Mouse (Mus musculus): ENCODE results near the gene Mad2l2. TPM values are rescaled to one million over a fixed set of nuclear protein-coding genes. Genes with fewer than 3 reads are reported as not detected.

Gene Mad2l2
- polyA plus RNA-seq, 1 experiment = 35.6 TPM

- no peak overlapping the region for H3K4me3 ChIP-seq (ENCODE audit: insufficient read depth, poor library complexity, severe bottlenecking)
Measured at GRCm38 (mm10) chr4:148150242-148150641, 20.1 kb downstream of the Mad2l2 start.

GRCm38 (mm10) chr4:148150953-148151266 is 20.7 kb downstream of the Mad2l2 start:
- Histone ChIP-seq H3K4me3 (ENCODE audit: insufficient read depth, poor library complexity, severe bottlenecking) (peak overlapping the region; percentile 45), H3K79me2 (ENCODE audit: control insufficient read depth, insufficient read depth) (no peaks in the 10 kb centered on the region)

More at GRCm38 (mm10) chr4:148150242-148150641, 20.1 kb downstream of the Mad2l2 start:
- peaks cover 12% of the 10 kb centered on the region for H3K36me3 ChIP-seq (ENCODE audit: control insufficient read depth, insufficient read depth)
- no peaks in the 10 kb centered on the region for H3K27me3 ChIP-seq (ENCODE audit: control insufficient read depth, insufficient read depth, insufficient read length)
- no peaks in the 10 kb centered on the region for H3K79me3 ChIP-seq (ENCODE audit: low read depth)
- no peak overlapping the region for H3ac ChIP-seq (ENCODE audit: control insufficient read depth, insufficient read length, low read depth)
- no peaks in the 10 kb centered on the region for H3K79me2 ChIP-seq (ENCODE audit: control insufficient read depth, insufficient read depth)
- no peak for TF ChIP-seq CTCF (IDR thresholded peaks at IDR 0.05; ENCODE audit: control insufficient read depth, insufficient read depth, insufficient read length)
- TF ChIP-seq USF1 (IDR thresholded peaks at IDR 0.05; ENCODE audit: low read depth) = no peak
- no peak for TF ChIP-seq MYOD1 (IDR thresholded peaks at IDR 0.05; ENCODE audit: control insufficient read depth, insufficient read length, low read depth)
- TF ChIP-seq MYOG (IDR thresholded peaks at IDR 0.05; ENCODE audit: control insufficient read depth, extremely low read depth, insufficient read length) = no peak
- no peak for TF ChIP-seq CEBPB (IDR thresholded peaks at IDR 0.05; ENCODE audit: low read depth)
- TF ChIP-seq MAX (IDR thresholded peaks at IDR 0.05) = no peak
- TF ChIP-seq FOSL1 (IDR thresholded peaks at IDR 0.05; ENCODE audit: insufficient read depth, low read length, poor library complexity, severe bottlenecking) = no peak

GRCm38 (mm10) chr4:148151267-148152168 is 21.3 kb downstream of the Mad2l2 start, which contains the start of gene Fbxo6:
Gene Fbxo6, minus strand, starts transcription at chr4:148152140.
- TF ChIP-seq CTCF (IDR thresholded peaks at IDR 0.05; ENCODE audit: control insufficient read depth, insufficient read depth, insufficient read length) (peak; percentile 75), MYOD1 (IDR thresholded peaks at IDR 0.05; ENCODE audit: control insufficient read depth, insufficient read length, low read depth) (no peak)
- Histone ChIP-seq H3K27me3 (ENCODE audit: control insufficient read depth, insufficient read depth, insufficient read length) (no peaks in the 10 kb centered on the region), H3ac (ENCODE audit: control insufficient read depth, insufficient read length, low read depth) (peak within 1 kb of the TSS; percentile 96), H3K79me3 (ENCODE audit: low read depth) (no peaks in the 10 kb centered on the region), H3K36me3 (ENCODE audit: control insufficient read depth, insufficient read depth) (no peaks in the 10 kb centered on the region), H3K79me2 (ENCODE audit: control insufficient read depth, insufficient read depth) (no peaks in the 10 kb centered on the region), H3K4me3 (ENCODE audit: insufficient read depth, poor library complexity, severe bottlenecking) (peak within 1 kb of the TSS; percentile 45)

More at GRCm38 (mm10) chr4:148150953-148151266, 20.7 kb downstream of the Mad2l2 start:
- H3ac ChIP-seq (ENCODE audit: control insufficient read depth, insufficient read length, low read depth) = no peak overlapping the region
- TF ChIP-seq MAX (IDR thresholded peaks at IDR 0.05) (no peak), CTCF (IDR thresholded peaks at IDR 0.05; ENCODE audit: control insufficient read depth, insufficient read depth, insufficient read length) (no peak), MYOD1 (IDR thresholded peaks at IDR 0.05; ENCODE audit: control insufficient read depth, insufficient read length, low read depth) (no peak), FOSL1 (IDR thresholded peaks at IDR 0.05; ENCODE audit: insufficient read depth, low read length, poor library complexity, severe bottlenecking) (no peak), MYOG (IDR thresholded peaks at IDR 0.05; ENCODE audit: control insufficient read depth, extremely low read depth, insufficient read length) (no peak), CEBPB (IDR thresholded peaks at IDR 0.05; ENCODE audit: low read depth) (no peak), USF1 (IDR thresholded peaks at IDR 0.05; ENCODE audit: low read depth) (no peak)
- H3K27me3 ChIP-seq (ENCODE audit: control insufficient read depth, insufficient read depth, insufficient read length) = no peaks in the 10 kb centered on the region
- H3K79me3 ChIP-seq (ENCODE audit: low read depth) = no peaks in the 10 kb centered on the region
- peaks cover 5% of the 10 kb centered on the region for H3K36me3 ChIP-seq (ENCODE audit: control insufficient read depth, insufficient read depth)

GRCm38 (mm10) chr4:148152547-148152946 is 22.4 kb downstream of the Mad2l2 start:
- no peaks in the 10 kb centered on the region for H3K27me3 ChIP-seq (ENCODE audit: control insufficient read depth, insufficient read depth, insufficient read length)
- no peak overlapping the region for H3K4me3 ChIP-seq (ENCODE audit: insufficient read depth, poor library complexity, severe bottlenecking)
- TF ChIP-seq CEBPB (IDR thresholded peaks at IDR 0.05; ENCODE audit: low read depth) (no peak), MYOG (IDR thresholded peaks at IDR 0.05; ENCODE audit: control insufficient read depth, extremely low read depth, insufficient read length) (no peak), USF1 (IDR thresholded peaks at IDR 0.05; ENCODE audit: low read depth) (no peak), MYOD1 (IDR thresholded peaks at IDR 0.05; ENCODE audit: control insufficient read depth, insufficient read length, low read depth) (no peak)
- no peaks in the 10 kb centered on the region for H3K79me2 ChIP-seq (ENCODE audit: control insufficient read depth, insufficient read depth)
- H3K36me3 ChIP-seq (ENCODE audit: control insufficient read depth, insufficient read depth) = no peaks in the 10 kb centered on the region
- no peaks in the 10 kb centered on the region for H3K79me3 ChIP-seq (ENCODE audit: low read depth)
- H3ac ChIP-seq (ENCODE audit: control insufficient read depth, insufficient read length, low read depth) = no peak overlapping the region

- H3ac ChIP-seq (ENCODE audit: control insufficient read depth, insufficient read length, low read depth) = no peak overlapping the region
- no peaks in the 10 kb centered on the region for H3K79me3 ChIP-seq (ENCODE audit: low read depth)
- H3K27me3 ChIP-seq (ENCODE audit: control insufficient read depth, insufficient read depth, insufficient read length) = no peaks in the 10 kb centered on the region
- H3K79me2 ChIP-seq (ENCODE audit: control insufficient read depth, insufficient read depth) = no peaks in the 10 kb centered on the region
- no peak for TF ChIP-seq MAX (IDR thresholded peaks at IDR 0.05)
- no peak for TF ChIP-seq MYOD1 (IDR thresholded peaks at IDR 0.05; ENCODE audit: control insufficient read depth, insufficient read length, low read depth)
- TF ChIP-seq CTCF (IDR thresholded peaks at IDR 0.05; ENCODE audit: control insufficient read depth, insufficient read depth, insufficient read length) = no peak
- TF ChIP-seq MYOG (IDR thresholded peaks at IDR 0.05; ENCODE audit: control insufficient read depth, extremely low read depth, insufficient read length) = no peak
- H3K36me3 ChIP-seq (ENCODE audit: control insufficient read depth, insufficient read depth) = no peaks in the 10 kb centered on the region
- H3K4me3 ChIP-seq (ENCODE audit: insufficient read depth, poor library complexity, severe bottlenecking) = no peak overlapping the region
Measured at GRCm38 (mm10) chr4:148154006-148154405, 23.8 kb downstream of the Mad2l2 start.

GRCm38 (mm10) chr4:148154982-148155381 is 24.8 kb downstream of the Mad2l2 start:
- H3K27me3 ChIP-seq (ENCODE audit: control insufficient read depth, insufficient read depth, insufficient read length) = no peaks in the 10 kb centered on the region
- no peak overlapping the region for H3K4me3 ChIP-seq (ENCODE audit: insufficient read depth, poor library complexity, severe bottlenecking)
- no peaks in the 10 kb centered on the region for H3K36me3 ChIP-seq (ENCODE audit: control insufficient read depth, insufficient read depth)
- no peak for TF ChIP-seq MYOG (IDR thresholded peaks at IDR 0.05; ENCODE audit: control insufficient read depth, extremely low read depth, insufficient read length)
- TF ChIP-seq CEBPB (IDR thresholded peaks at IDR 0.05; ENCODE audit: low read depth) = no peak
- no peak for TF ChIP-seq USF1 (IDR thresholded peaks at IDR 0.05; ENCODE audit: low read depth)
- no peak for TF ChIP-seq CTCF (IDR thresholded peaks at IDR 0.05; ENCODE audit: control insufficient read depth, insufficient read depth, insufficient read length)
- TF ChIP-seq FOSL1 (IDR thresholded peaks at IDR 0.05; ENCODE audit: insufficient read depth, low read length, poor library complexity, severe bottlenecking) = no peak
- no peak for TF ChIP-seq MYOD1 (IDR thresholded peaks at IDR 0.05; ENCODE audit: control insufficient read depth, insufficient read length, low read depth)
- no peak for TF ChIP-seq MAX (IDR thresholded peaks at IDR 0.05)
- H3K79me2 ChIP-seq (ENCODE audit: control insufficient read depth, insufficient read depth) = no peaks in the 10 kb centered on the region
- no peaks in the 10 kb centered on the region for H3K79me3 ChIP-seq (ENCODE audit: low read depth)
- no peak overlapping the region for H3ac ChIP-seq (ENCODE audit: control insufficient read depth, insufficient read length, low read depth)
